ENCODE assay signal across 8 mouse cellular contexts in the genomic region with DNA sequence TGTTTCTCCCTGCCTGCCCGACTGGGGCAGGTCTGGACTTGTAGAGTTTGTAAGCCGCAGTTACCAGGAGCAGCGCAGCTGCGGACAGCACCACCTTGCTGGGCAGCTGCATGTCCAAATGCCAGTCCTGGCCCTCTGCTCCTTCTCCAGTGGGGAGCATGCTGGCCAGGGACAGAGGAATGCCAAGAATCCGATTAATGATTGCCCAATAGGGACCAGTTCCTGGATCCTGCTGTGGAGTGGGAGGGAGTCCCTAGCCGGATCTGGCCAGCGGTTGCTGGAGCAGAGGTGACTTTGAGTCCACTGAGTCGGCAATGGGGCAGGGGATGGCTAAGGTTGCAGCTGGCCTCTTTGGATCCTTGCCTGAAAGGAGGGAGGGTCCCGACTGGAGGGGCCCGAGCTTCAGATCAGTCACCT. TPM values are rescaled to one million over a fixed set of nuclear protein-coding genes. Genes with fewer than 3 reads are reported as not detected.
DNase-seq lines count a peak whose midpoint lies in the region; ATAC-seq lines count a peak whose summit lies in the region.

No protein-coding gene starts in this region.

- H3K27me3 ChIP-seq in midbrain, embryonic 10.5 days (ENCODE audit: low read depth, poor library complexity, severe bottlenecking) = peaks cover 20% of the 10 kb centered on the region
- 0 out of 2 replicates have a peak, but pooled peaks cover 4% of the 10 kb centered on the region for H3K27me3 ChIP-seq in midbrain, embryonic 15.5 days (replicated peaks)
- H3K27me3 ChIP-seq in stomach, embryonic 15.5 days (replicated peaks) = no peaks in the 10 kb centered on the region

- H3K4me1 ChIP-seq in midbrain, embryonic 10.5 days = peaks cover 31% of the 10 kb centered on the region
- 0 out of 2 replicates have a peak, but pooled peaks cover 4% of the 10 kb centered on the region for H3K4me1 ChIP-seq in midbrain, embryonic 15.5 days
- peaks cover 10% of the 10 kb centered on the region; the same call in 1 of the 2 replicates for H3K4me1 ChIP-seq in stomach, embryonic 15.5 days

- no peak for DNase-seq in midbrain, embryonic 10.5 days (ENCODE audit: low spot score)
- peak; percentile 46 for DNase-seq in embryo, embryonic 10.5 days (ENCODE audit: low spot score)
- peak; percentile 35 for DNase-seq in heart, postnatal 4 days
- peak; percentile 35 for DNase-seq in liver
- DNase-seq in c-Kit-positive CD71-positive TER-119-positive erythroid progenitor cells, embryonic 14.5 days (ENCODE audit: low spot score) = no peak
- DNase-seq in spleen, postnatal 4 days (ENCODE audit: low spot score in 2 of 2) = no peak

- H3K9me3 ChIP-seq in midbrain, embryonic 10.5 days (replicated peaks) = no peaks in the 10 kb centered on the region
- H3K9me3 ChIP-seq in midbrain, embryonic 15.5 days = no peaks in the 10 kb centered on the region
- H3K9me3 ChIP-seq in stomach, embryonic 15.5 days = no peaks in the 10 kb centered on the region

- 16% methylated on average over 10 of the region's 10 CpGs for WGBS in midbrain, embryonic 10.5 days
- WGBS in midbrain, embryonic 15.5 days = 21% methylated on average over 10 of the region's 10 CpGs
- 20% methylated on average over 10 of the region's 10 CpGs for WGBS in stomach, embryonic 15.5 days

- peak overlapping the region; percentile 59 for H3K27ac ChIP-seq in midbrain, embryonic 10.5 days (replicated peaks)
- H3K27ac ChIP-seq in midbrain, embryonic 15.5 days = no peak overlapping the region
- H3K27ac ChIP-seq in stomach, embryonic 15.5 days = peak overlapping the region; percentile 76

- no peak overlapping the region; the same call in 1 of the 2 replicates for H3K9ac ChIP-seq in midbrain, embryonic 15.5 days
- H3K9ac ChIP-seq in stomach, embryonic 15.5 days = no peak overlapping the region

- H3K4me3 ChIP-seq in midbrain, embryonic 10.5 days = no peak overlapping the region
- no peak overlapping the region for H3K4me3 ChIP-seq in midbrain, embryonic 15.5 days
- H3K4me3 ChIP-seq in stomach, embryonic 15.5 days (replicated peaks) = no peak overlapping the region

- ATAC-seq in midbrain, embryonic 15.5 days (replicated peaks) = no peak
- ATAC-seq in stomach, embryonic 15.5 days (ENCODE audit: insufficient read depth, low FRiP score, low read depth) = peak; percentile 78

- H3K4me2 ChIP-seq in midbrain, embryonic 15.5 days = no peak overlapping the region
- peak overlapping the region; percentile 40 for H3K4me2 ChIP-seq in stomach, embryonic 15.5 days

- H3K36me3 ChIP-seq in midbrain, embryonic 10.5 days = no peaks in the 10 kb centered on the region
- H3K36me3 ChIP-seq in midbrain, embryonic 15.5 days (replicated peaks) = no peaks in the 10 kb centered on the region
- no peaks in the 10 kb centered on the region for H3K36me3 ChIP-seq in stomach, embryonic 15.5 days

RNA-seq across cellular contexts. Expression of a gene that starts 0.3 kb away (rescaled TPM):
- polyA plus RNA-seq in midbrain, embryonic 10.5 days (2016; fragmentation: Nextera tagmentation; extraction: Ambion mirVana) = 0.11 and 0.22 TPM in 2 replicates
- 0.74 and 0.78 TPM in 2 replicates for polyA plus RNA-seq in midbrain, embryonic 15.5 days (2015; fragmentation: Nextera tagmentation; extraction: Ambion mirVana)
- total RNA-seq in heart, postnatal 4 days (2021) = under 1 TPM; 0.45 to 0.97 TPM
- 0.75 and 0.76 TPM in 2 replicates for polyA plus RNA-seq in stomach, embryonic 15.5 days (2015; fragmentation: Nextera tagmentation; extraction: Ambion mirVana)

Comparison
In these comparisons a context has a peak if more than half of its experiments do, and no peak if none do; other contexts are left out.
1. DNase-seq: peak in embryo, embryonic 10.5 days (single experiment), heart, postnatal 4 days (single experiment) and liver (single experiment); none in midbrain, embryonic 10.5 days (single experiment), c-Kit-positive CD71-positive TER-119-positive erythroid progenitor cells, embryonic 14.5 days (single experiment) and spleen, postnatal 4 days (0 of 2).